Mouse (Mus musculus): Measurements from ENCODE around the gene Fgf2.

Gene Fgf2

GRCm38 (mm10) chr3:37348221-37349165, at the start of gene Fgf2:
Fgf2 (plus strand) TSS chr3:37348346.
- peak; percentile 97 for DNase-seq

DNA sequence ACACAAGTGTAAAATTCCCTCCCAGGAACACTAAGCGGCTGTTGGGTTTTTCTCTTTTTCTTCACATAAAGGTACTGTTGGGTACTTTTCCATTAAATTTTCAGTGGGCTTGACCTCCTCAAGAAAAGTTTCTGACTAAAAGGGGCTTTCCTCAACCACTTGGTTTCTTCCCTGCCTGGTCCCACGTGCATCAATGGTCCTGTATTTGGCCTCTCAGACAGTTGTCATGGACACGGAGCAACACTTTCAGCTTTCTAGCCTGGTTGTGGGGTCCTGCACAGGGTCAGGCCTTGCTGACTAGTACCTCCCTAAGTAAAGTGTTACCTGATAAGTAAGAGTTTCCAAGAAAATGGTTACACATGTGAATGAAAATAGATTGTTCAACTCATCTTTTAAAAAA, 48.7 kb upstream of the Fgf2 start:
- DNase-seq: peak; percentile 68

DNA sequence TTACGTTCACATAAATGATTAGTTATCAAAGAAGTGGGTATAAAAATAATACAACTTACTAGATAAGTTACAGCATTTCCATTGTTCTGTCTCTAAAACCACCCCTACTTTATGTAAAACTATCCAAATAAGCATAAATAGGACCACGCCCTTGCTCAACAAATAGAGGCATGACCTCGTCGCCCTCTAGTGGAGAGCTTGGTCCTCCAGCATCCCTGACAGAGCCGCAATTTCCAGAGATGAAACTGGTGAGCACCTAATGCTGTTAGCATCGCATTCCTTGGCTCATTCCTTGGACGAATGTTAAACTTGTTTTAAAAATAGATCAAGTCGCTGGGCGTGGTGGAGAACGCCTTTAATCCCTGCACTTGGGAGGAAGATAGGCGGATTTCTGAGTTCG, 45.5 kb upstream of the Fgf2 start:
- peak; percentile 86 for DNase-seq

- DNase-seq: peak; percentile 63
Observed at GRCm38 (mm10) chr3:37303392-37304139, 44.6 kb upstream of the Fgf2 start.

GRCm38 (mm10) chr3:37311897-37312369, 36.2 kb upstream of the Fgf2 start:
- DNase-seq: no peak

DNA sequence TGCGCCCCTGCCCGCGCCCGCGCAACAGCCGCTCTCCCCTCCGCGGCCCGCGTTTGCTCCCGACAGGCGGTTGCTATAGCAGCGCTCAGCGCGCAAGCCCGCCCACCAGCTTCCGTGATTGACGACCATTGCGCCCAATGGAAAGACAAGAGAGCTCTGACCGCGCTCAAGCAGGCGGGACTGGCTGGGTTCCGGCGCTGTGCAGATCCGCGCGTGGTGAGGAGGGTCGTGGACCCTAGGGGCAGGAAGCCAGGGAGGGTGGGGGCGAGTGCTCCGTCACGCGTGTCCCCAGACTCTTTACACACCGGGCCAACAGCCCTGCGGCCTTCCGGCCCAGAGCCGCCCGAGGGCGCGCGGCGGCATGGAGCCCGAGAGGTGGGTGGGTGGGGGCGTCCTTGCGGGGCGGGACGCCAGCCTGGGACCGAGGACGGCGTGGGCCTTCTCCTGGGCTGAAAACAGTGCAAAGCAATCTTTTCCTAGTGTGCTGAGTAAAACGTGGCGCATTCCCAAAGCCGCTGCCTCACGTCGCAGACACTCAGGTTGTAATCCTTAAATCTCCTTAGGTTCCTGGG, 35.7 kb upstream of the Fgf2 start, which contains the start of the genes Bbs12 and Cetn4:
Gene Bbs12, plus strand, starts transcription at position 185 of the 572 bp plus-strand sequence.
Gene Cetn4, minus strand, starts transcription at position 339 of the 572 bp plus-strand sequence.
- peak; percentile 99 for DNase-seq

DNA sequence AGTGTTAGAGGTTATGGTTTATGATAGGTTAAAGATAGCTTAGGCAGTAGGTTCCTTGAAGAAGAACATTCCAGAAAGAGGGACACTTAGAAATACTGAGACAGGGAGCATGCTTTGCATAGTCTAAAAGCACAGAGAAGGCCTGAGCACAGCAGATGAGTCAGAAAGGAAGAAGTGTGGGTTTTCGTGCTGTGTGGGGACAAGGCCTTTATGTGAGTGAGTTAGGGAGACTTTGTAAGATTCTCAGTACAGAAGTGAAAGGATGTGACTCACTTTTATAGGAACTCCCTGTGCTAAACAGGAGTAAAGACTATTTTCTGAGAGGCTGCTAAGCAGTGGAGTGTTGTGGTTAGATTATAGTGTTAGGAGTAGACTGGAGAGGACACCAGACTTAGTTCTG, 34.8 kb upstream of the Fgf2 start:
- peak; percentile 86 for DNase-seq

DNA sequence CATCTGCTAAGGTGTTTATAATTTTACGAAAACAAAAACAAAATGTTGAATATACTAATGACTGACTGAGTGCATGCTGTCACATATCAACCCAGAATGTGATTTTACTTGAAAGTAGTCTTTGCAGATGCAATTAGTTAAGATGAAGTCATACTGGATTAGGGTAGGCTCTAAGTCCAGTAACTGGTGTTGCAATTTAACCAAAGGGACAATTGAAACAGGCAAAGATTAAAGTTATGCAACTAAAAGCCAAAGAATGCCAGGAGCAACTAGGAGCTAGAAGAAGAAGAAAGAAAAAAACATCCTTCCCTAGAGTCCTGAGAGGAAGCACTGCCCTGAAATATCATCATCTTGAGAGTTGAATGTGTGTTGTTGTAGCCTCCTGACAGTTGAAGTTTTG, 31.9 kb upstream of the Fgf2 start:
- no peak for DNase-seq

DNA sequence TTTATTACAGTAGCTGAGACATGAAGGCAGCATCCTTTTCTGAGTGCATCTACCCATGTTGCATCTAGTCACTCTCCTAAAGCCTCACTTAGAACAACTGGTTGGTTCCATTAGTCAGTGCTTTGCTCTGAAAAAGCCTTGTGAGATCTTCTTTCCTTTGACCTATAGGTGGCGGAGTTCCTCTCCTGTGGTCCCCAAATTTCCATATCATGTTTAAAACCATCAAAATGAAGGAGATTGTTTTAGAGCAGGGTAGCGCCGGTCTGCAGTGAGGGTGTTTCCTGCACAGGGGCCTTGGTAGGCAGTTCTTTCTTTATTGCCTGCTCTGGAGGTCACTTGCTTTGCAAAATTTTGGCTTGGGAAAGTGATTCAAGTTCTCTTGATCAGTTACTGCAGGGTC, 23.8 kb upstream of the Fgf2 start:
- no peak for DNase-seq

DNA sequence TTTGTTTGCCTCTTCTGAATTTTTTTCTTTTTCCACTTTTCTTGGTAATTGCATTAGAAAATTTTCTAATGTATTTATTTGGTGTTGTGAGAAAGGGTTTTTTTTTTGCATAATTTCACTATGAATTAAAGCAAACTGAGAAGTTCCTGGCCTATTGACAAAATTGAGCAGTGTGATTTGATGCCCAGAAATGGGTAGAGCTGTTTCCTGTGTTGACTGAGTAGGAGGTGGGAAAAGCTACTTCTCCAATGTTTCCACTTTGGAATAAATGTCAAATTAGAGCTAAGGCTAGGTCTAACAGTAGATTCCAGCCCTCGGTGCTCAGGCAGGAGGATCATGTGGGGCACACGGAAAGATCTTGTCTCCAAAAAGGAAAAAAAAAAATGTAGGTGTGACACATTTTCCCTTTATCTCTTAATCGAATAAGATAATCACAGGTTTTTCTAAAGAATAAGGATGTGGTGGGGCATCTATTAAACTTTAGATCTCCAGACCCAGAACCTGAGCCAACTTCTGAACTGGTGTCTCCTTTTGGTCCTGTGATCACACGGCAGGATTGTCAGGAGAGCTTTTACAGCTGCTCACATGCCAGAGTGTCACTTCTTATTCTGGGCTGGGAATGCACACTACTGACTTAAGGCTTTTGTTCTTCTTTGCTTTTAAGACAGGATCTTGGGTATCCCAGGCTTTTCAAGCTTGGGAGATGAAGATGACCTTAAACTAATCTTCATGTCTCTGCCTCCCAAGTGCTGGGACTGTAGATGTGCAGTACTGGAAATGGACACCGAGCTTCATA, 22.6 kb upstream of the Fgf2 start:
- DNase-seq: no peak

DNA sequence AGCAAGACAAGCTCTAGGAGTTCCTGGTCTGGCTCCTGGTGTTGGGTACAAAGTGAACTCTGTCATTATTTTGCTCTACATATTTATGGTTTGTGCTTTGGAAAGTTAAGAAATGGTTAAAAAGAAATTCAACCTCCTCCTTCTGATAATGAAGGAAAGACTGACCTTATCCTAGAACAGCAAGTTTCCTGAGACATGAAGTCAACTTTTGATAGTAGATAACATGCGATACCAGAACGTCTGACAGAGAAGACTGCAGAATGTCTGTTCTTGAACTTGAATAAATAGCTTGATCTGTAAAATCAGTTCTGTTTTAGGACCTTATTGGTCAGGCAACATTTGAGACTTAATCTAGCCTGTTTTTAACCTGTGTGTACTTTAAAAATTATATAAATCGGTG, 21.5 kb upstream of the Fgf2 start:
- no peak for DNase-seq

DNA sequence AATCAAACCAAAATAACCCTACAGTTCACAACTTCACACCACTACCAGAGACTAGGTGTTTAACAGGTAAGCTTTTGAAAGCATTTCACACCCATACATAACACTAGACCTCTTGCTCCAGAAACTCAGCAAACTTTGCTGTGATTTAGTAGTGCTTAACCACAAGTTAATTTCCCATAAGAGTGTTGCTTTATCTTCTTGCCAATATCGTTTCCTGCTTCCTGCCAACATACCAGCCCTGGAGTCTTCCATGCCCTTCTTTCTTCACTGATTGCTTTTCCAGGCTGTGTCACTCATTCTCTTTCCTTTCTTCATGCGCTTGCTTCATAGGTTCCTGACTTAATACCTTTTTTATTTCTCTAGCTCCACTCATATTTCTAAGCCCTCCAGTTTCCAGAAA, 19.7 kb upstream of the Fgf2 start:
- DNase-seq: no peak

- no peak for DNase-seq
Observed at GRCm38 (mm10) chr3:37329963-37330362, 18.2 kb upstream of the Fgf2 start.

DNA sequence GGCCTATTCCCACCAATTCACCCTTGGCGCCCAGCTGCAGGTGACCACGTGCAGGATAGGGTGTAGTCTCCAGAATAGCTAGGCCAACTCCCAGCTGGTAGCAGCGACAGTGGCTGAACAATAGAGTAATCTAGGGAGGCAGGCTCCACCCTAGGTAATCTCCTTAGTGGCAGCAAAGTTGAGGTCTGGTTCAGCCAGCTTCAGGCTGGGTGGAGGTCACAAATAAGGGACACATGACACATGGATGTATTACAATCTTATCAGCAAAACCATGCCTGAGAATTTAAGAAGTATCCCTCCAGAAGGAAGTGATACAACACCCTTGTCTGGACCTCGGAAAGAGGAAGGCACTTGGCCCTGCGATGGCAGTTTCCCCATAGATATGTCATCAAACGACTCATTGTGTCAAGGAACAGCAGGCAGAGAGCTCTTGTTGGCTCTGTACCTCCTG, 16.1 kb upstream of the Fgf2 start:
- DNase-seq: peak; percentile 86

- no peak for DNase-seq
Observed at GRCm38 (mm10) chr3:37334053-37334452, 14.1 kb upstream of the Fgf2 start.

- peak; percentile 92 for DNase-seq
Observed at GRCm38 (mm10) chr3:37341110-37341509, 7.0 kb upstream of the Fgf2 start.

- DNase-seq: peak; percentile 93
Observed at GRCm38 (mm10) chr3:37342811-37343210, 5.3 kb upstream of the Fgf2 start.

DNA sequence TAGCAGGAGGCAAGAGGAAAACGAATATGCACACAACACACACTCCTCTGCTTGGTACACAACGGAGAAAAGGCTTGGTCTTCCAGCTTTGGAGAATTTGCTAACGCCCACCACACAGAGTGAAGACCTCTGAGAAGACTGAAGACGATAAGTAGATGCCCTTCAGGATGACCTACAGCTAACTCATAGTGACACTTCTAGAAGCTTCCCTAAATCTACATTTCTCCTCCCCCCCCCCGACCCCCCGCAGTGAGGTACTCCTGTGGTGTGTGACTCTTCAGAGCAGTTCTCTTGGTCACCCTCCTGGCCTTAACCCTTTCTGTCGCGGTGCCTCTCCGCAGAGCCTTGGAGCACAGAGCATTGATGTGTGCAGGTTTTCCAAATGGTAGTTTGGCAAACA, 475 bp upstream of the Fgf2 start:
- DNase-seq: no peak

- peak; percentile 95 for DNase-seq
Observed at GRCm38 (mm10) chr3:37349166-37349548, 1.0 kb downstream of the Fgf2 start.

GRCm38 (mm10) chr3:37350386-37350785, 2.2 kb downstream of the Fgf2 start:
- no peak for DNase-seq

- DNase-seq: peak; percentile 94
Observed at GRCm38 (mm10) chr3:37353951-37354481, 5.9 kb downstream of the Fgf2 start.

DNA sequence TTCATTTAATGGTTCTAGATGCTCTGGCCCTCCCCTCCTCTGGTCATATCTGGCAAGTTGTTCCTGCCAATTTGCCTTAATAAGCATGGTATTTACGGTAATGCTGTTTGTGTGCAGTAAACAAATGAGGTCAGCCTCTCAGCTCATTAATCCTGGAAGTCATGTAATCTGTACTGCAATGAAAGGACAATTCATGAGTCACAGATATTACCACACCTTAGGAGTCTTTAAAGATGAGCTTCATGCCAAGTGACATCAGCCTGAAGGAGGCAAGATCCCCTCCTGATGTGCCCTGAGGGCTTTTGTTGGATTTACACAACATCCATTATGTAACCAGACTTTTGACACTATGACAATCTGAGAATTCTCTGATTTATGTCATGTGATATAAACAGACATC, 6.6 kb downstream of the Fgf2 start:
- DNase-seq: no peak

Measured in heart, adult 11 months (tissue).